Mouse (Mus musculus) olfactory bulb, adult 2 months (tissue): Measurements from ENCODE around the gene Ifitm1. TPM values are rescaled to one million over a fixed set of nuclear protein-coding genes. Genes with fewer than 3 reads are reported as not detected.

Experiments used
- H3K27ac ChIP-seq: fragments of 200-500 bp; 2 replicates; pipeline ENCODE4 v1.5.1; 2012; ENCODE audit warnings: low read depth, low read length; ENCODE audit not compliant: insufficient read depth
- H3K4me1 ChIP-seq: fragments of 200-500 bp; 2 replicates; pipeline ENCODE4 v1.6.1; 2012; ENCODE audit warnings: low read length; ENCODE audit not compliant: control insufficient read depth, insufficient read depth
- H3K4me3 ChIP-seq: fragments of 200-500 bp; 2 replicates; pipeline ENCODE4 v1.5.1; 2012; ENCODE audit warnings: mild to moderate bottlenecking, low read depth, low read length, moderate library complexity; ENCODE audit not compliant: insufficient read depth
- CTCF ChIP-seq: fragments of 200-500 bp; IDR thresholded peaks from 2 replicates; pipeline ENCODE4 v1.5.1; 2012; ENCODE audit warnings: low read depth, mild to moderate bottlenecking, low read length, moderate library complexity; ENCODE audit not compliant: insufficient read depth
- POLR2A ChIP-seq: fragments of 200-500 bp; IDR thresholded peaks from 2 replicates; pipeline ENCODE4 v1.6.1; 2012; ENCODE audit warnings: mild to moderate bottlenecking, low read depth, low read length, moderate library complexity; ENCODE audit not compliant: insufficient read depth
- WGBS: fragments of 180-500 bp; shearing (Covaris S2); methylation state at CpG from one replicate; pipeline ENCODE4 v1.1.7; 2018; 5-methylcytosine and 5-hydroxymethylcytosine counted together
- polyA plus RNA-seq: library from polyadenylated mRNA; stranded (reverse); fragments of >200 nt; gene quantifications from 2 replicates; pipeline ENCODE4 v1.2.4, GENCODE M21; 2012; ENCODE audit warnings: low replicate concordance; ENCODE audit not compliant: missing spikeins, insufficient read depth, insufficient read length

Gene Ifitm1
- polyA plus RNA-seq, 1 experiment: not detected

DNA sequence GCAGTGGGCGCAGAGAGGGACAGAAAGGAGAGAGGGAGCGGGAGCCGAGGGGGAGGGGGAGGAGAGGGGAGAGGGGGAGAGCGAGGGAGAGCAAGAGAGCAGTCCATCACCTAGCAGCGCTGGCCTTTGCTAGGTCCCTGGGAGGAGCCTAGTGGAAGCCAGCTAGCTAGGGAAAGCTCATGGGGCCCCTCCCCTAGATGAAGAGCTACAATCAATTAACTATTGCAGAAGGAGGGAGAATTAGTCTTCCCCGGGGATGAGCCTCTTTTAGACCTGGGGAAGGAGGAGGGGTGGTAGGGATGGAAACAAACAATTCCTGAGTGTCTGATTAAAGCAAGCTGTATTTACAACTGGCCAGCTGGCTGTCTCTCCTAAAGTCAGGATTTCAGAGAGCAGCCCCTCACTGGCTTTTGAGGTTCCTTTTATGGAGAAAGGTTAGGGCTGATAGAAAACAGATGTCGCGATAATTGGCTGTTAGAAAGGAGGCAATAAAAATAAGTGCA, 27.3 kb upstream of the Ifitm1 start:
- Histone ChIP-seq H3K4me1 (peaks cover 6% of the 10 kb centered on the region; the same call in 1 of the 2 replicates), H3K27ac (no peak overlapping the region), H3K4me3 (no peak overlapping the region)
- WGBS: 16% methylated on average over 8 of the region's 8 CpGs
- TF ChIP-seq POLR2A: no peak
- TF ChIP-seq CTCF: no peak

GRCm38 (mm10) chr7:140941222-140942051, 25.6 kb upstream of the Ifitm1 start, which contains the start of gene Pgghg:
Pgghg (plus strand) TSS chr7:140941391.
- 6% methylated on average over 33 of the region's 33 CpGs for WGBS
- peaks cover 6% of the 10 kb centered on the region; the same call in 1 of the 2 replicates for H3K4me1 ChIP-seq
- no peak within 1 kb of the TSS for H3K27ac ChIP-seq

DNA sequence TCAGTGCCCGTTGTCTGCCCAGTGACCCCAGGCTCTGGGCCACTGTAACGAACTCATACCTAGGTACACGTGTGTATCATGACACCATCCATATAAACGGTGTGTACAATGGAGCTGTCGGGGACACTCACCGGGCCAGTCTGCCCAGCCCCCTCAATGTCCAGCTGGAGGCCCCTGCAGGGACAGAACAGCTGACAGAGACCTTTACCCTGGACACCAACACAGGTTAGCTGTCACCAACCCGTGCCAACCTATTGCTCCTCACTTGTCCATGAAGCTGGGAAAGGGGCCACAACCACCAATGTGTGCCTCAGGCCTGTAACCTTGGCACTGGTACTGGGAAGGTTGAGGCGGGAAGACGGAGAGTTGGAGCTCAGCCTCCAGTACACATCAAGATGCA, 24.7 kb upstream of the Ifitm1 start:
- WGBS: 62% methylated on average over 9 of the region's 9 CpGs
- Histone ChIP-seq H3K4me1 (peaks cover 6% of the 10 kb centered on the region; the same call in 1 of the 2 replicates), H3K27ac (no peak overlapping the region), H3K4me3 (peak overlapping the region; percentile 51)
- no peak for TF ChIP-seq CTCF

More at GRCm38 (mm10) chr7:140941222-140942051, 25.6 kb upstream of the Ifitm1 start, which contains the start of gene Pgghg:
- TF ChIP-seq POLR2A: no peak
- TF ChIP-seq CTCF: peak; percentile 88
- H3K4me3 ChIP-seq: peak within 1 kb of the TSS; percentile 51

DNA sequence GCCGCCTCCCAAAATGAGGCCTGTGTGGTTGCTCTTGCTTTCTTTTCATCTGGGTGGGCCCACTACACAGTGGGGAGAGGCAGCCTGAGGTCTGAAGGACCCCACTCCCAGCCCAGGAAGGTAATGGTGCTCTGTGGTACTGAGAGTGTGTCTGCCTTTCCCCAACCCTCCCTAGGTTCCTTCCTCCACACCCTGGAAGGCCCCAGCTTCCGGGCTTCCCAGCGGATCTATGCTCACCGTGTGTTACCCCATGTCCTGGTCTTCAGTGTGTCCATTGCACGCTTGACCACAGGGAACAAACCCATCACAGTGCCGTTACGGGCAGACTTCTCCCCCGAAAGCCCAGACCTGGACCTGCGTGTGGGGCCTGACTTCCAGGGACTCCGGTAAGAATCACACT, 24.2 kb upstream of the Ifitm1 start:
- WGBS: 95% methylated on average over 10 of the region's 10 CpGs
- no peak overlapping the region for H3K4me3 ChIP-seq
- H3K4me1 ChIP-seq: peaks cover 6% of the 10 kb centered on the region; the same call in 1 of the 2 replicates
- H3K27ac ChIP-seq: no peak overlapping the region
- TF ChIP-seq POLR2A (no peak), CTCF (no peak)

DNA sequence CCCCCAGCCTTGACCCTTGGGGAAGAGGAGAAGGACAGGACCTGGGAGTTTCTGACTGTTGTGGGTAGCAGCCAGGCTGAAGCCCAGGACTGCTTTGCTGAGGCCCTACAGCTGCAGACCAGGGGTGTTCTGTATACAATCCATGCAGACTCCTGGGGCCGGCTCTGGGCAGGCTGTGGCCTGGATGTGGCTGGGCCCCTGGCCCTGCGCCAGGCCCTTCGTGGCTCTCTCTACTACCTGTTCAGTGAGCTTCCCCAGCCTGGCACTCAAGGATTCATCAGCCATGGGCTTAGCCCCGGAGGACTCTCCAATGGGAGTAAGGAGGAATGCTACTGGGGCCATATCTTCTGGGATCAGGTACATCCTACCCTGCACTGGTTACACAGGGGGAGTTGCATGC, 23.7 kb upstream of the Ifitm1 start:
- Histone ChIP-seq H3K4me3 (no peak overlapping the region), H3K4me1 (peaks cover 6% of the 10 kb centered on the region; the same call in 1 of the 2 replicates), H3K27ac (no peak overlapping the region)
- TF ChIP-seq CTCF (no peak), POLR2A (no peak)
- WGBS: 85% methylated on average over 4 of the region's 4 CpGs

DNA sequence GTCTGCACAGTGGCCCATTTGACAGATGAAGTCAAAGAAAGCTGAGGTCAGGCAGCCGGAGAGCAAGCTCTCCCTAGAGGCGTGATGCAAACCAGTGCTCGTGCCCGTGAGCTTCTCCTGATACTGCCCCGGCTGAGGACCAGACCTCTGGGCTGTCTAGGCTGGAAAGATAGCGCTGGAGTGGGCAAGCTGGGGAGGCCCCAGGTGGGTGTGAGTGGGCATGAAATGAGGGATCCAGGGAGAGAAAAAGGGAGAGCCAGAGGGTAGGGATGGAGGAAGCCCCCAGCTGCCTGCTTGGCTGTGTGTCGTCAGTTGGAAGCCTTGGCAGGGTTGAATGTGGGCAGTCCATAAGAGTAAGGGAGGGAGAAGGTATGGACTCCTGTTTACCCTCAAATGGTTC, 22.8 kb upstream of the Ifitm1 start:
- no peak for TF ChIP-seq CTCF
- no peak overlapping the region for H3K27ac ChIP-seq
- WGBS: 88% methylated on average over 7 of the region's 7 CpGs
- peaks cover 6% of the 10 kb centered on the region; the same call in 1 of the 2 replicates for H3K4me1 ChIP-seq
- H3K4me3 ChIP-seq: no peak overlapping the region

GRCm38 (mm10) chr7:140945247-140945646, 21.8 kb upstream of the Ifitm1 start:
- TF ChIP-seq POLR2A: no peak
- no peak for TF ChIP-seq CTCF
- Histone ChIP-seq H3K4me1 (peaks cover 6% of the 10 kb centered on the region; the same call in 1 of the 2 replicates), H3K4me3 (no peak overlapping the region), H3K27ac (no peak overlapping the region)
- WGBS: 97% methylated on average over 5 of the region's 5 CpGs

DNA sequence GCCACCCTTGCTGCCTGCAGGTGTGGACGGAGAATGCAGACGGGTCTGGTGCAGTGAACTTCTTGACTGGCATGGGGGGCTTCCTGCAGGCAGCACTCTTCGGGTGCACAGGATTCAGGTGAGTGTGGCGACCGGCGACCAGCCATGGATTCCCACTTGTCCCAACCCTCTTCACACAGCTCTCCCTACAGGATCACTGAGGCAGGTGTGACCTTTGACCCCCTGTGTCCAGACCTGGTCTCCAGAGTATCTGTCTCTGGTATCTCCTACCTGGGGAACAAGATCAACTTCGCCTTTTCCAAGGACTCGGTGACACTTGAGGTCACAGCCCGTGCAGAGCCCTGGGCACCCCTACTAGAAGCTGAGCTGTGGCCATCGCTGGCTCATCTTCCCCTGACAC, 20.7 kb upstream of the Ifitm1 start:
- WGBS: 96% methylated on average over 10 of the region's 10 CpGs
- Histone ChIP-seq H3K4me1 (peaks cover 6% of the 10 kb centered on the region; the same call in 1 of the 2 replicates), H3K4me3 (no peak overlapping the region), H3K27ac (no peak overlapping the region)
- TF ChIP-seq POLR2A (no peak), CTCF (no peak)

- TF ChIP-seq CTCF (no peak), POLR2A (no peak)
- Histone ChIP-seq H3K4me1 (peaks cover under 1% of the 10 kb centered on the region; the same call in 1 of the 2 replicates), H3K27ac (no peak overlapping the region), H3K4me3 (no peak overlapping the region)
- WGBS: 87% methylated on average over 7 of the region's 7 CpGs
Measured at GRCm38 (mm10) chr7:140946980-140947379, 20.0 kb upstream of the Ifitm1 start.

DNA sequence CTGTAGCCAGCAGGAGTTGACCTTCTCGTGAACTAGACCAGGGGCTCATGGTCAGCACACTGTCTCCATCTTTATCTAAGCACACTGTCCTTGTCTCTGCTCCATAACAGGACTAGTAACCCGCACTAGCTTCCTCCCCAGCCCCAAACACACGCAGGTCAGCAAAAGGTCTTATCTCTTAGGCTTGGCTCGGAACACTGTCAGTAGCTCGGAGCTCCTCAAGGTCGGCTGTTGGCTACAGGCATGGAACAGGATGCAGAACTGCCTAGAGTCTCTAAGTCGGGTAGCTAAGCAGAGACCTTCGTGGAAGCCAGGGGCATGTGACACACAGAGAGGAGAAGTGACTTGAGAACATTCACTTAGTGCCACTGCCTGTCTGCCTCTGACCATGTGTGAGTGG, 18.9 kb upstream of the Ifitm1 start:
- Histone ChIP-seq H3K4me3 (no peak overlapping the region), H3K4me1 (no peaks in the 10 kb centered on the region), H3K27ac (no peak overlapping the region)
- TF ChIP-seq CTCF (no peak), POLR2A (no peak)
- 92% methylated on average over 8 of the region's 8 CpGs for WGBS
